Mouse (Mus musculus): ENCODE measurements around the gene Fzd1.
A peak's percentile ranks its signal among the peaks of the same experiment; 100 is the strongest.

The Fzd1 gene

DNA sequence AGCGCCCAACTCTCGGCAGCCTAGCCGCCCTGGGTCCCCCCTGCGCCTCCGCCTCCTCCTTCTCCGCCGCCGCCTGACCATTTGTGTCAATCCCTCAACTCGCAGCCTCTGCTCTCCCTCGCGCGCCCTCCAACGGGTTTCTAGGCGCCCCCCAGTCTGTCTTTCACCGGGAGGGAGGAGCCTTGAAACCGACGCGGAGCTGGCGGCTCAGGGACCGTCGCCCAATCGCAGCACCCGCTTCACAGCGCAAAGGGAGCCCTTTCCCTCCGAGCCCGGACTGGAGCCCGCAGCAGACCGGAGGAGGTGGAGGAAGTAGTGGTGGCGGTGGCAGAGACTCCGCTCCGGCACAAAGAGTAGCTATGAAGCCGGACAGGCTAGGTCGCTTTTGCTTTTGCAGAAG is at the start of gene Fzd1:
Gene Fzd1 (minus strand): TSS at position 134 of the 400 bp plus-strand sequence.
- peak; percentile 94 for DNase-seq (ENCODE audit: low spot score)

GRCm38 (mm10) chr5:4805228-4805627 is 47.4 kb upstream of the Fzd1 start:
- DNase-seq (ENCODE audit: low spot score), result peak; percentile 2

GRCm38 (mm10) chr5:4803708-4804107 is 45.9 kb upstream of the Fzd1 start:
- DNase-seq (ENCODE audit: low spot score), result no peak

DNA sequence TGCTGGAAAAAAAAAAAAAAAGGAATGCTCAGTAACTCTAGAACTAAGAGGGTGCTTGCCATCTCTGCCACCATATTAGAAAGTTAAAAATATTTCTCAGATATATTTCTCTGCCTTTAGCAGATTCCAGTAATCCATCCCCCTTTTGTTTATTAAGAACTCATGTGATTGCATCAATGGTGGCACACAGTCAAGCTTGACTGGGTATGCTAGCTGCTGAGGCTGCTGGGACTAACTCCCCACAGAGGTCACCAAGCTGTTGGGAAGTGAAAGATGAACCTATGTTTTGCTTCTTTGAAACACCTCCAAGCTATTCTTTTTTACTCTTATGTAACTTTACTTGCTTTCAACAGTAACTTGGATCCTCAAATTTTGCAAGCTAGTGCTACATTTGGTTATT is 44.1 kb upstream of the Fzd1 start:
- DNase-seq (ENCODE audit: low spot score), result no peak

DNA sequence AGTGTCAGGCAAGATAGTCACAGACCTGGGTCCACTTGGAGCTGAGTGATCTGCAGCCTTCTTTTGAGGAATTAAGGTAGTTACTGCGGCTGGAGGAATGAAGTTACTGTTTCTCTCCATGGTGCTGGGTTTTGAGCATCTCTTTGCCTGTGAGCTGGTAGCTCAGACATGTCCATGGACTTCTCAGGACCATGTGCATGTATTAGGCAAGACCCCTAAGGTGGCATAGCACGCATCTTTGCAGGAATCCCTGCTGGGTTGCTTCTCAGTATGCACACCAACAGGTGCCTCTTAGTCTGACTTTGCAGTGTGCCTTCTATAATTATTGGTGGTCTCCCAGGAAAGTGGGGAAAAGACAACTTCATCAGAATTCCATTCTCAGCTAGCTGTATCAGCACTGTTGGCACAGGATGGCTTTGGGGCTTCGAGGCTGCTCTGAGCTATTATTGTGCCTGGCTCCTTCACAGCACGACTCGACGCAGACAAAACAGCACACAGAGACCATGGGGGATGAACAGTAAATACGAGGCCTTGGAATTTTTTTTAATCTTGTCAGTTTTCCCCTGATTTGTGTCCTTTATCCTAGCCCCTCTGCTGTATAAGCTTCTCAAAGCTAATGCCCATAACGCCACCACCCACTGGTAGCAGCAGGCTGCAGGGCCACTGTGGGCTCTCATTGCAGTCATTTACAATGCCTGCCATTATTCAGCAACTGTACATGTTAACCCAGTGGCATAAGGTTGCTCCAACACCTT is 43.4 kb upstream of the Fzd1 start:
- DNase-seq (ENCODE audit: low spot score), result no peak

DNA sequence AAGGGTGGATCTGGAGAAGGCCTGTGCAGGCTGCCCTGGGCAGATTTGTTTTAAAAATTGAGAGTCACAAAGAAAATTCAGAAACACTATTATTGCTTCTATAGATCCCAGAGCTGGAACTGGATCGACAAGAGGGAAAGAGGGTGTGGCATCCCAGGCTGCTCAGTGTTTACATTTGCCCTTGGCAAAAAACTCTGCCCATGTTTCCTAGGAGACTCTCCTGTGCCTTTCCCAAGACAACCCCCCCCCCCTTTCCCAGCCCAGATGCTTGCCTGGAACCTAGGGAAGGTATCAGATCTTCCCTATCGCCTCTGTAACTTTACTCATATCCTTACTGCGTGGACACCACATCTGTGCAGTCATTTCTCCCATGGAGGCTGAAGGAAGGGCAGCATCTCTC is 33.4 kb upstream of the Fzd1 start:
- DNase-seq (ENCODE audit: low spot score), result no peak

DNA sequence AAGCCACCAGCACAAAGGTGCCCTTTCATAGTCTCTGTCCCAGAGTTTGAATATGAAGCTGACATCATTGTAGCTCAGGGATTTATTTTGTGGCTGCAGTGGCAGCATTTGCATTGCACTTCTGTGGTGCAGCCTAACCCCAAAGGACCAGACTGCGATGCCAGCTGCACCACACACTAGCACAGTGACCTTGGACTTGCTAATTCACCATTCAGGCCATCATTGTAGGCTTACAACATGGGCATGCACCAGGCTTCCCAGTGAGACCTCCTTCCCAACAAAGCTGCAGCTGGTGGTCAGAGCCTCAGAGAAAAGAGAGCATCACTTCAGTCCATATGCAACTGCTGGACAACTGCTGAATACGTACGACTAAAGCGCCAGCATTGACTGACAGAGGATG is 32.4 kb upstream of the Fzd1 start:
- no peak for DNase-seq (ENCODE audit: low spot score)

- DNase-seq (ENCODE audit: low spot score), result no peak
These were observed 30.6 kb upstream of the Fzd1 start for GRCm38 (mm10) chr5:4788484-4788883.

DNA sequence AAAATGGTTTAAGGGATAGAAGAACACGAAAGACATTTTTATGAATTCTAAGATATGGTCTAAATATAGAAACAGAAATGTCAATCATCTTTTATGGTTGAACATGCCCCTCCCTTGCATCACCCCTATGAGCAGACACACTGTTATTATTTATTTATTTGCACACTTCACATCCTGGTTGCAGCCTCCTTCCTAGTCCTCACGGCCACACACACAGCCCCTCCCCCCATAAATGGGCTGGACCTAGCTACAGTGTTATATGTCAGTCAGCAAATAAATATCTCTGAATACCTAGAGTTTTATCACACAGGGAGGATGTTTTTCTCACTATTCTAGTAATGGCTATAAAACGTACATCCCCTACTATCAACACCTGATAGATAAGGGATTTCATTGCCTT is 29.0 kb upstream of the Fzd1 start:
- DNase-seq (ENCODE audit: low spot score), result no peak

- DNase-seq (ENCODE audit: low spot score), result no peak
These were observed 20.4 kb upstream of the Fzd1 start for GRCm38 (mm10) chr5:4778274-4778673.

- DNase-seq (ENCODE audit: low spot score), result no peak
These were observed 18.7 kb upstream of the Fzd1 start for GRCm38 (mm10) chr5:4776495-4776894.

DNA sequence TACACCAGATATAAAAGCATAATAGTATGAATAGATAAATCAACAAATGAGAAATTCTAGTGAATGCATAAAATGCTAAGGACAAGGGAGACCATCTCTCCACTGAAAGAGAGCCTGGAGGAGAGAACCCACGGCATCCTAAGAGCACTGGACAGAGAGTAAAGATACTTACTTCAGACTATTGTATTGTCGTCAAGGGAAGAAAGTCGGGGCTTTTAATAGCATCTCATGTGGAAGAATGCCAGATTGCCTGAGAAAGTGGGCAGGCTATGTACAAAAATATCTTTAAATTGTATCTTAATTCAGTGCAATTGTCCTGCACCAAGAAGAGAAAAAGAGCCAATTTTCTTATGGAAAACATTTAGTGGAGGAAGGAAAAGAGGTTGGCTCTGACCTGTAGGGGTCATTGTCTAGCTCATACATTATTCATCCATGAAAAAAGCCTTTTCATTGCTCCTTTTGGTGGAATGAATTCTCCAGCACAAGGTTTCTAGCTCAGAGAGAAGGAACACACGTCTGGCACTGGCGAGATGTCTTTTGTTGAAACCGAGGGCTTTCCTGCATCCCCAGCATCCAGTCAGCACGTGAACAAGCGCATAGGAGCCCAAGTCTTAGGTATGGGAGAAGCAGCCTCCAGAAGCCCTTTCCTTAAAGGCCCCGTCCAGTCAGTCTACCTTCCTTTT is 15.4 kb upstream of the Fzd1 start:
- no peak for DNase-seq (ENCODE audit: low spot score)

DNA sequence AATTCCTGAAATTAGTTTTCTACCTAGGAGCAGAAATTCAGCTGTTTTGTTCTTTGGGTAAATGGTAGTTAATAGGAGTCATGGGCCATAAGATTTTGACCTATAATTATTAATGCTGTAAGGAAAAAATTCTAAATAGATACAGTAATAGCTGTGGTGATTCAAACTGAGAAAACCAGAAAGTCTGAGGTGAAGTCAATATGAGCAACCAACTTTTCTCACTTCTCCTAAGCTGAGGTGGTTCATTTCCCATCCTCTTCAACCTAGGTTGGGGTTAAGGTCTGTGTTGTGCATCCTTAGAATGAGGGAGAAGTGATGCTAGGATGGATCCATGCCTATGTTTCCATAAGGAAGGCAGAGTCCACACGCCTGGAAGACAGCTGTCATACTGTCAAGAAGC is 12.8 kb upstream of the Fzd1 start:
- no peak for DNase-seq (ENCODE audit: low spot score)

- no peak for DNase-seq (ENCODE audit: low spot score)
These were observed 10.1 kb upstream of the Fzd1 start for GRCm38 (mm10) chr5:4767896-4768295.

- no peak for DNase-seq (ENCODE audit: low spot score)
These were observed 8.9 kb upstream of the Fzd1 start for GRCm38 (mm10) chr5:4766719-4767118.

DNA sequence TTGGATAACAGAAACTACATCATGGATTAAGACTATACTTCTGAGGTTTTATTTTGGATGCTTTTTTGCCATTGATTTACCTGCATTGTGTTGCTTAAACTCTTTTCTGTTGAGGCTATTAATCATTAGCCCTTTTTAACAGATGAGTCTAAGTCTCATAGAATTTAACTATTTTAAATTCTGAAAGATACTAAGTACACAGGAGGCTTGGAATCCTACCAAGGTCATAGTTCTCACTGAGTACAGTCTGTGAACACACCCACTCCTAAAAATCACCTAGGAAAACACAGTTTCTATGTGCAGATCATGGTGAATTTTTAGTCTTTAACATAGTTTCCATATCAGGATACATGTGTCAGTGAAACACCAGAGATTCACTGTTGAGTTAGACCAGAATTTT is 4.1 kb upstream of the Fzd1 start:
- no peak for DNase-seq (ENCODE audit: low spot score)

DNA sequence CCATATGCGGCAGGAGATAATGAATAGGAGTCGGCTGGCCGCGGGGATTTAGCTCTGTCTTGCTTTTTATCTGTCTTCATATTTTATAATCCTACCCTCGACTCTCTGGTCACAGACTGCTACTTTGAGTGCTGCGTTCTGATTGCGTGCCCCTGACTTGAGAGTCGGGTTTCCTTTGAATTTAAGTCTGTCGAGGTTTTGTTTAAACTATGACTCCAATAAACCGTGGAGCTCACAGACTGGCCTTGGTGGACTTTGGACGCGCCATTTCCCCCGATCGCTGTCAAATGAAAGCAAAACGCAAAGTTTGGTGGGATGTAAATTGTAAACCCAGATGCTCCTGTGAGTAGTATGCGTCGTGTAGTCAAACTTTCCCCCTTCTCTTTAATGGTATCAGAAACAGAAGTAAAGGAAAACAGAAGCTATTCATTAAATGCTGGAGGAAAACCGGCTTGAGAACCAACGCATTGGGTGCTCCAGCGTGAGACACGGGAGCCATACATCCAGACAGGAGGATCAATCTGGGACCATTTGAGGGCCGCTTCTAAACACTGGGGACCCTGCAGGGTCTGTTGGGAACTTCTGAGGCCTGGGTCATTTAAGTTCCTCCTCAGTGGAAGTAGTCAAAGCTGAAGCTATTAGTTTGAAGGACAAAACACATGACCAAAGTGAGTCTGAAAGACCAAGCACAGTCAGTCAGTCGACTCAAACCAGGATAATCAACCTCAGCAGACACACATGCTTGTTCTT is 671 bp upstream of the Fzd1 start:
- DNase-seq (ENCODE audit: low spot score), result no peak

GRCm38 (mm10) chr5:4756871-4757711 is 744 bp downstream of the Fzd1 start:
- DNase-seq (ENCODE audit: low spot score), result peak; percentile 68

DNA sequence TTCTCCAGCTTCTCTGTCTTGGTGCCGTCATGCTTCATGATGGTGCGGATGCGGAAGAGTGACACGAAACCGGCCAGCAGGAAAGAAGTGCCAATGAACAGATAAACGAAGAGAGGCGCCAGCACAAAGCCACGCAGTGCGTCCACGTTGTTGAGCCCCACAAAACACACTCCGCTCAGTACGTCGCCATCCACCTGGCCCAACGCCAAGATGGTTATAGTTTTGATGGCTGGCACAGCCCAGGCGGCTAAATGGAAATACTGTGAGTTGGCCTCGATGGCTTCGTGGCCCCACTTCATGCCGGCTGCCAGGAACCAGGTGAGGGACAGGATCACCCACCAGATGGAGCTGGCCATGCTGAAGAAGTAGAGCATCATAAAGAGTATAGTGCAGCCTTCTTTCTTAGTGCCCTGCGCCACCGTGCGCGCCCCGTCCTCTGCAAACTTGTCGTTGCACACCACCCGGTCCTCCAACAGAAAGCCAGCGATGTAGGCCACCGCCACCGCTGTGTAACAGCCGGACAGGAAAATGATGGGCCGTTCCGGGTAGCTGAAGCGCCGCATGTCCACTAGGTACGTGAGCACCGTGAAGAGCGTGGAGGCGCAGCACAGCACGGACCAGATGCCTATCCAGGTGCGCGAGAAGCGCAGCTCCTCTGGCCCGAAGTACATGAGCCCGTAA is 1.7 kb downstream of the Fzd1 start:
- DNase-seq (ENCODE audit: low spot score), result no peak

GRCm38 (mm10) chr5:4755326-4755725 is 2.5 kb downstream of the Fzd1 start:
- DNase-seq (ENCODE audit: low spot score), result no peak

GRCm38 (mm10) chr5:4754701-4755281 is 3.0 kb downstream of the Fzd1 start:
- DNase-seq (ENCODE audit: low spot score), result peak; percentile 37
